Mouse (Mus musculus) layer of hippocampus, adult 18-20 months (tissue): Measurements from ENCODE around the gene Pabpc1l. TPM values are rescaled to one million over a fixed set of nuclear protein-coding genes. Genes with fewer than 3 reads are reported as not detected.

ENCODE experiments used
- DNase-seq, 2 experiments: peaks; one replicate each; pipeline ENCODE4 v3.0.0; 2022; ENCODE audit warnings: low spot score in 2 of 2
- long read RNA-seq: library from polyadenylated mRNA; stranded (forward); transcript quantifications from one replicate; pipeline ENCODE4 v2.0.0, GENCODE M21; 2021
- total RNA-seq, 2 experiments: library from RNA; stranded (reverse); gene quantifications; 2 replicates each; pipeline ENCODE4 v1.2.3; 2021

Pabpc1l gene
- total RNA-seq: under 1 TPM; 0.36 to 0.37 TPM
- long read RNA-seq: 0 reads

DNA sequence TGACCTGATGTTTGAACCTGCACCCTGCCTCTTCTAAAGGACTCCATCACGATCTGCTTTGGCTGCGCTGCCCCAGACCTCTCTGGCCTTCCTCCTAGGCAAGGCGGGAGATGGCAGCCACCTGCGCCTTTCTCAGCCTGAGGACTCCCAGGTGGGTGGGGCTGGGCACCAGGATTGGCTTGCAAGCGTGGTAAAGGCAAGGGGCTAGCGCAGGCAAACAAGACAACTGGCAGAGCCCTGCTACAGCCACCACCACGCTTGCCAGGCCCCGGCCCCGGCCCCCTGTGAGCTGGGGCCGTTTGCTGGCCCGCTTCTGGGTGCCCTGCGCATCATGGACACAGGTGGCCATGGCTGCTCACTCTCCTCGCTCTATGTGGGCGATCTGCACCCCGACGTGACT is at the start of gene Pabpc1l:
Gene Pabpc1l (plus strand): TSS at position 301 of the 400 bp plus-strand sequence.
- no peak for DNase-seq

DNA sequence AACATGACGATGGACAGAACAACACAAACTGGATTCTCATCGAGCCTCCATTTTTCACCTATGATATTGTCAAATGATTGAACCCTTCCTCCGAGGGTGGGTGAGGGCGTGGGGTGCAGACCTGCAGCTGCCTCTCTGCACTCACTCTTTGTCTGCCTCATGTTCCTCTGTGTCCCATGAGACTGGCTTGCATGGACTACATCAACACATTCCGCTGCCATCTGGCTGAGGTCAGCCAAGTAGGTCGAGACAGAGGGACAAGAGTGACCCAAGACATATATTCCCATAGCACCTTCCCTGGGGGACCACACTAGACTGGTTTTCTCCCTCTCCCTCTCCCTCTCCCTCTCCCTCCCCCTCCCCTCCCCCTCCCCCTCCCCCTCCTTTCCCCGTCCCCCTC is 48.8 kb upstream of the Pabpc1l start:
- DNase-seq: no peak

DNA sequence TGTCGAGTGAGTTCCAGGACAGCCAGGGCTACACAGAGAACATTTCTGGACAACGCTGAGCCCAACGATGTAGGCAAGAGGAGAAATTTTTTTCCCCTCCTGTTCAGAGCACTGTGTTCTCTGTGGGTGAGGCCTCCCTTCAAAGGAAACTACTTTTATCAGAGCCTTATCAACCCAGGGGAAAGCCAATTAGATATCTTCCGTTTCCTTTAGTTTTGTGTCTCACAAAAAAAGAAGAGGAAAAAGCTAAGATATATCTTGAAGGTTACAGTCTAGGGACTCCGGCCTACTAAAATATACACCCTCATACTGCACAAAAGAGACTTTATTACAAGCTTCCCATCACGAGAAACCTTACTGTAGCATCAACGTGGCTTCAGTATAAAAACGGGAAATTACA is 38.0 kb upstream of the Pabpc1l start:
- DNase-seq: no peak

DNA sequence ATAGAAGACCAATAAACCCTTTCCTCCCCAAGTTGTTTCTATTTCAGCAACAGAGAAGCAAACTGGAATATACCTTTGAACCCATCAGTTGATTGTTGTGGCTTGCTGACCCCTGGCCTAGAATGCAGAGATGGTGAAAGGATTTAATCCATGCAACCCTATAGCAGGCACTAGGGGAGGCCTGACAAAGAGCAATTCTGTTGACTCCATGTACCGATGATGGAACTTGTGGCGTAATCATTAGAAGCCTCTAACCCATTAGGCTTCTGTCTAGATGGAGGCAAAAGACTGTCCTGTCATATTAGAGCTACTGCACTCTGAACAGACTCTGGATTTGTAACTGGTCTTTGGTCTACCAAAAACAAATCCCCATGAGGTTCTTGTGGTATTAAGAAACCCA is 32.4 kb upstream of the Pabpc1l start:
- no peak for DNase-seq

DNA sequence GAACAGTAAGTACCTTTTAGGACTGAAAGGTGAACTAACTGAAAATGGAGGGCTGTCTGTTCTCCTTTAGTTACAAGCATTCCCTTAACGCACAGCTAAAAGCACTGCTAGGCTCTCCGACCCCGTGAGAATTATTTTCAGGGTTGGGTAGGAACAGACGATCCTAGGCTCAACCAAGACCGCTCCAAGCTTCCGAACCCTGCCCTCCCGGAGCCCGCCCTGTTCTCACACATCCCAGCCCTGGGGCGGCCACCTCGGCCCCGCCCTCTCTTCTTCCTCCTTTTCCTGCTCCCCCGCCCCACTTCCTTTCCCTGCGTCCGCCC is 30.6 kb upstream of the Pabpc1l start, which contains the start of gene Ywhab:
Gene Ywhab (plus strand): TSS at position 307 of the 323 bp plus-strand sequence.
- no peak for DNase-seq

DNA sequence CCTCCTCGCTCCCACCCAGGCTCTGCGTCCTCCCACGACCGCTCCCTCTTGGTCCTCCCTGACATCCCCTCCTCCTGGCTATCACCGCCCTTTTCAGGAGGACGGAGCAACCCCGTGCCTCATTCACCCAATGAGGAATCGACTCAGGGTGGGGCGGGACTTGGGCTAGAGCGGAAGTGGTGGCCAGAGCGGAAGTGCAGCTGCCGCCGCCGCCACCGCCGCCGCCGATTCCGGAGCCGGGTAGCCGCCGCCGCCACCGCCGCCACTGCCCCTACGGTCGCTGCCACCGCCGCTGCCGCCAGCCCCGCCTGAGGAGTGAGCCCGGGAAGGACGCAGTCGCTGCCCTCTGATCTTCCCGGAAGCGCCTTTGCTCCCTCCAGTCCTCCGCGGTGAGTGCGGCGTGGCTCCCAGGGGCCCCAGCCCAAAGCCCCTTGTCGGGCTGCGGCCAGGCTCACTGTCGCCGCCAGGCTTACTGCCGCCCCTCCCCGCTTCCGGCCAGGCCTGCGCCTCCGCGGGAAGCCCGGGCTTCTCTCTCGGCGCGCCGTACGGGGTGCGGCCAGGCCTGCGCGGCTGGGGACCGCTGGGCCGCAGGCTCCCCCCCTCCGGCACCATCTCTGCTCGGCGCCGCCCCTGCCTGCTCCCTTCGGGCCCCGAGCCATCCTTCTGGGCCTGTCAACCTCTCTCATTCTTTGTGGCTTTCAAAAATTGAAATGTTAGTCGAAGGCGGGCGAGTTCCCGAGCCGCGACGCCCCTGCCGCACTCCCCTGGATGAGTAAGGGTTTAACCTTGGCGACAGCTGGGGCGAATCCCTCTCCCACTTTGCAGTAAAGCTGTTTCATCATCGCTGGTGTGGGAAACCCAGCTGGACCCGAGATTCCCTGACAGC is 30.0 kb upstream of the Pabpc1l start:
- DNase-seq: peak; percentile 94 to 95

DNA sequence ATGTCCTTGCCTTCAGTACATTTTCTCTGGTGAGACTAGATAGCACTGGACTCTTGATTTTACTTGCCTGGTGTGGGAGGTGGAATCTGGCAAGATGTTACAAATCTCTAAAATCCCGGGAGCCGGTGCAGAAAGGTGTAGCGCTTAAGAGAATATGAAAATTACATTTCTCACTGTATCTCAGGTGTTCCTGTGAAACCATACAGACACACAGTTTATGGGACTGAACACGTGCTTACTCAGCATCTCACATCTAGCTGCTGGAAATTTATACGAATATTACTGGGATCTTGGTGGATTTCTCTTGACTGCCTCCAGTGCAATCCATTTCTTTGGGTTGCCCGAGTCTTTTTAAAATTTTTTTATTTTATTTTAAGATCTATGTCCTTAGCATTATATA is 29.0 kb upstream of the Pabpc1l start:
- no peak for DNase-seq

DNA sequence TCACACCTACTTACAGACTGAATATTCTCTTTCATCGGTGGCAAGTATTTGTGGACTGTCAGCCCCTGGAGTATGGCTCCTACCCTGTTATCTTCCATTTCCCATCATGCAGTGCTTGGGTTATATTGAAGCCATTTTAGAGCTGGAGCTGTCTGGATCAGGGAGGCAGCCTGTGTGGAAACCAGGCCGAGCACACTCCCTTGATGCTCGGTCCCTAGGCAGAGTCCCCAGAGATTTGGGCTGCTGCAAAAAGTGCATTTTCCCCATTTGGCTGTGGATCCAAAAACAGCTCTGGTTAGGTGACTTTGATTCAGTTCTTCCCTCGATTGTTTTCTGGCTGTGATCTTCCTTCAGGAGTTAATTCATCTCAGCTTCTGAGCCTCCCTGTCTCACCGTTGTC is 28.4 kb upstream of the Pabpc1l start:
- DNase-seq: no peak

DNA sequence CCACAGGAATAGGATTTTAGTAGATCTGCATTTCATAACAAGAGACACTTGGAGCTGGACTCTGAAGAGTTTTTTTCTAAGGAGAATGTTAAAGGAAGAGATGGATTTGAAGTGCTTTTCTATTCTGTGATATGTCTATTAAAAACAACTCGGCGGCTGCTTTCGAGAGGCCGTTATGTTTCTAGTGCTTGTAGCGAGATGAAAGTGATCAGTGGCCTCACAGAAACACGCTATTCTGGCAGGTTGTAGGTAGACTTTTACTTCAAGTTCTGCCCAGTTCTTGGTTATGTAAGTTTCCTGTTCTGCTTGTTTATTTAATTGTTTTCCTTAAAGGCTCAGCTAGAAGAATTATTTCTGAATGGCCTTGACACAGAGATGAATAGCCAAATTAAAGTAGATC is 26.3 kb upstream of the Pabpc1l start:
- DNase-seq: no peak

DNA sequence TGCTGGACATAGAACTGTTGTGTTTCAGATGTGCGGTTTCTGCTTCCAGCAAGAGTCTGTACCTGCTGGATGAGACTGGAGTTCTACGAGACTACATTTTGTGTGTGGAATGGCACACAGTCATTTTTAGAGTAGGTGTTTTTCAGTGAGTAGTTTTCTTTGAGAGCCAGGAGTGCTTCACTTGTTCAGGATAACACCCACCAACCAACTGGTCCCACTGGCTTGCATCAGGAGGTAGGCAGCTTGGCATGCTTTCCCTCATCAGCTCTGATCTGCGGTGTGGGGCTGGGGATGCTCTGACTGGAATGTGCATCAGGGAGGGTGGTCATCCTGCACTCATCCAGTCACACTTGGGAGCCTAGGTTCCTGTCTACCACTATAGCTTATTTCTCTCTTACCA is 22.6 kb upstream of the Pabpc1l start:
- DNase-seq: peak; percentile 59 to 82

DNA sequence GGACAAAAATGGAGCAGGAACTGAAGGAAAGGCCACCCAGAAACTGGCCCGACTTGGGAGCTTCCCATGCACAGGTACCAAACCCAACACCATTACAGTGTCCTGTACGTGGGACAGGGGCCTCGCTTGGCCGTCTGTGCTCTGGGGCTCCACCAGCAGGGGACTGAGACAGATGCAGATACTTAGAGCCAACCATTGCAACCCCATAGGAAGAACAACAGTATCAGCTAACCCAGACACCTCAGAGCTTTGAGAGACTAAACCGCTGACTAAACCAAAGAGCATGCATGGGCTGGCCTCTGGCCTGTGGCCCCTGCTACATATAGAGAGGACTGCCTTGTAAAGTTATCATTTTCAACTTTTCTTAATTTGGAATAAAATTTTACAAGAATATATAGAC is 20.7 kb upstream of the Pabpc1l start:
- DNase-seq: no peak

DNA sequence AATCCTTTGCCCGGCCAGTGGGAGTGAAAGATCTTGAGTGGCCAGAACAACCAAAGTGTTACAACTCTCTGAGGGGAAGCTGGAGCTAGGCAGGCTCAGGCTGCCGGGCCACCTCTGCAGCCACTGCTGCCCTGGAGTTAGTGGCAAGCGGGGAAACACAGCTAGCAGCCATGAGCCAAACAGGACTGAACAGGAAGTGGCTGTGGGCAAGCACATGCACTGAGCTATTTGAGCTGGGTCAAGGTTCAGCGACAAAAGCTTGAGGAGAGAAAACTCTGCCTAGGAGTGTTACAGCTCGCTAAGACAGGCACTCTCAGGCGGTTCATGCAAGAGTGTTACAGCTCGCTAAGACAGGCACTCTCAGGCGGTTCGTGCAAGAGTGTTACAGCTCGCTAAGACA is 18.3 kb upstream of the Pabpc1l start:
- DNase-seq: no peak

DNA sequence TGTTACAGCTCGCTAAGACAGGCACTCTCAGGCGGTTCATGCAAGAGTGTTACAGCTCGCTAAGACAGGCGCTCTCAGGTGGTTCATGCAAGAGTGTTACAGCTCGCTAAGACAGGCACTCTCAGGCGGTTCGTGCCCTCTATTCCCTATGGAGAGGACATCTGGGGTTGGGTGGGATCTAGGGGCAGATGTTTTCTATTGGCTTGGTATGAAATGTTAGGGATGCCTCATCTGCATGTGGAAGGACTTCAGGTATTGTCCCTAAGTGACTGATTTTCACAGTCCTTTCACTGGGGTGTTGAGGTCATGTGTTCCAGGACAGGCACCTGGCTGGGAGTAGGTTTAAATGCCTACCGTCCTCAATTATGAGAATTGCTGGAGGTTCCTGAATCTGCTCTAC is 17.7 kb upstream of the Pabpc1l start:
- no peak for DNase-seq

DNA sequence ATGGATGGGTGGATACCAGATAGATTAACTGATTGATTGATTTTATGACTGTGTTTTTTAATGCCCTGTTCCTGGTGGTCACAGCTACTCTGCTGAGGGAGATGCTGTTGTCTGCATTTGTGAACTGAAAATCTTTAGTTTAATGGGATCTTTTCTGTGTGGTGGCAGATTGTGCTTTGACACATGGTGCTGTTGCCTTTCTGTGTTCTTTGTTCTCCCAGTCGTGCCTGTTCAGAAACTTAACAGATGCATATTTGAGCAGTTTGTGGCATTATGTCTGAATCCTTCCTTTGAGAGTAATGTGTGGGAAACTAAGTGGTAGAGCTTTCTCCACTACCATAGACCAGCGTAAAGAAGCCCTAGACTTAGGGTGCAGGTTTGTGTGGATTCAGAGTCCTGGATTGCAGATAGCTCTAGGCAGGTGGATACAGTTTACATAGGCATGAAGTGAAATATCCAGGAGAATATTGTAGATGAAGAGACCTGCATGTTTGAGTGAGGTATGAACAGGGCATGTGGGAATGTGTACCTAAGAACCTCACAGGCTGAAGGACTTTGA is 17.2 kb upstream of the Pabpc1l start:
- peak; percentile 54 to 75 for DNase-seq

DNA sequence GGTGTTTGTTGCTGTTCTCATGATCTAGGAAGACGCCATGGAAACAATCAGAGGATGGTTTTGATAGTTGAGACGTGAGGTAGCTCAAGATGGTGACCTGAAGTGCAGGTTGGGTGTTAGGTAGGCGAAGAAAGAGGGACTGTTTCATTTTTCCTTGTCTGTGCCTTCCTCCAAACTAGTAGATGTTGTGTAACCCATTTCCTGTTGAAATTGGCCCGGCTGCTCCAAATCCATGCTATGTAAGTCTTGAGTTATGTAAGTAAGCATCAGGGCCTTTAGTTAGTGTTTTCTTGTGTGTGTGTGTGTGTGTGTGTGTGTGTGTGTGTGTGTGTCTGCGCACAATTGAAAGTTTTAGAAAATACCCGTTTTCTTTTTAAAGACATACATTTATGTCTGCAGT is 16.0 kb upstream of the Pabpc1l start:
- no peak for DNase-seq

DNA sequence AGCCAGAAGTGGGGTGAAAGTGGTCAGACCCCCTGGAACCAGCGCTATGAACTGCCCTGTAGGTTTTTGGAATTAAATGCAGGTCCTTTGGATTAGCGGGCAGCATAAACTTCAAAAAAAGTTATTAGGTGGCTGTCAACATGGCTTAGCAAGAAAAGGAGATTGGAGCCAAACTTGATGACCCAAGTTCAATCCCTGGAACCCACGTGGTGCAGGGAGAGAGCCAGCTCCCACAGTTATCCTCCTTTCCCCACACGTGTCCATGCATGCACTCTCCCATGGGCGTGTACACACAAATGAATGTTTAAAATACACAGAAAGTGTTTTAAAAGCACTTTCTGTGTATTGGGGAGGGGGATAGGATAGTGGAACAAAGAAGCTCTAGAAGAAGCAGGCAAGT is 14.8 kb upstream of the Pabpc1l start:
- no peak for DNase-seq

DNA sequence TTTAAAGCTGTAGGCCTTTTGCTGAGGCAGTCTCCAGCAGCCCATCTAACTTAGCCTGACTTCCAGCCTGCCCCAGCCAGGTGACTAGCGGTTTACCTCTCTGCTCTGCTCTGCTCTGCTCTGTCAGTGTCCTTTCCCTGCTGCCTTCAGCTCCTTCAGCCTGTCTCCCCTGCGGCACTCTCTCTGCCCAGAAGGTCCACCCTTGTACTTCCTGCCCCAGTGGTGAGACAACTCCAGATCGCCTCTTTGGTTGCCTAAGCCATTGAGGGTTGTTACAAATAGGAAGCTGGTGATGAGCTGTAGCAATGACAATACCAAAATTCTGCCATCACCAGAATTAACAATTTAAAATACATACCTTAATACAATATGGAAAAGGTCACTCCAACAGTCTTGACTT is 14.3 kb upstream of the Pabpc1l start:
- no peak for DNase-seq

DNA sequence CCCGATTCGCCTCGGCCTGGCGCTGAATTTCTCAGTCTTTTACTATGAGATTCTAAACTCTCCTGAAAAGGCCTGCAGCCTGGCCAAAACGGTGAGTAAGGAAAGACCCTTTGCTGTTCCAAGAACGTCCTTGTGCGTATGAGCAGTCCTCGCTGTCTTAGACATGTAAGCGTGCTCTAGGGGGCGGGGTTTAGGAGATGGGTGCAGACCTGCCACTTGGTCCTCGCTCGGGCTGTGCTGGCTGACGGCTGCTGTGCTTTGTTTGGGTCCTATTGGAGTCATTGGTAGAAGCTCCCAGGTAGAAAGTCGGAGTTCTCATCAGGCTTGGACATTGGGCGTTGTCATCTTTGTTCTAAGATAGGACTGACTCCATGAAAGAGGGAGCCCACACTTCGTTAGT is 9.9 kb upstream of the Pabpc1l start:
- DNase-seq: no peak

DNA sequence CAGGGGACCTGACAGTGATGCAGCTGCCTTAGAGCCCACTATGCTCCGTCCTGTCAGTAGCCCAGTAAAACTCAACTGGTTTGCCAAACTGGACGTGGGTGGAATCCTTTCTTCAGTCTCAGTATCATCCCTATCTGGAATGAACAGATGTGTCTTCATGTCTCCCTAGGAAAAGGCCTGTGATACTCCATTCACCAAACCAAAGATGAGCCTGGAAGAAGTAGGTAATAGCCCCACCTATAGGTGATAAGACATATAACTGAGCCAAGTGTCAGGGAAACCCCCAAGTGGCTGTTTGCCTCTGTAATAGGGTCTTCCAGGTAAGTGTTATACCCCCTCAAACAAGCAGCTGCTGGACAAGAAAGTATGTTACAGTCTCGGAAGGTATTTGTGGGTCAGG is 6.3 kb upstream of the Pabpc1l start:
- no peak for DNase-seq

DNA sequence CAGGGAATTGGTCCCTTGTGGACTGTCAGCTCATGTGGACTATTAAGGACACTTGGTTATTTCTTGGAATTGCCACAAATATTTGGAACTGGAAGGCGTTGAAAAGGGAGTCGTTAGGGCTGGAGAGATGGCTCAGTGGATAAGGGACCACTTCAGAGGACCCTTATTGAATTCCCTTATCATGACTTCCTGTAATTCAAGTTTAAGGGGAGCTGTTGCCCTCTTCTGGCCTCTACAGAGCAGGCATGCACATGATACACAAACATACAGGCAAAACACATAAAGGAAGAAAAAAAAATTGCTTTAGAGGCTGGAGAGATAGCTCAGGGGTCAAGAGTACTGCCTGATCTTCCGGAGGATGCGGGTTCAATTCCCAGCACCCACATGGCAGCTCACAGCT is 5.3 kb upstream of the Pabpc1l start:
- no peak for DNase-seq

DNA sequence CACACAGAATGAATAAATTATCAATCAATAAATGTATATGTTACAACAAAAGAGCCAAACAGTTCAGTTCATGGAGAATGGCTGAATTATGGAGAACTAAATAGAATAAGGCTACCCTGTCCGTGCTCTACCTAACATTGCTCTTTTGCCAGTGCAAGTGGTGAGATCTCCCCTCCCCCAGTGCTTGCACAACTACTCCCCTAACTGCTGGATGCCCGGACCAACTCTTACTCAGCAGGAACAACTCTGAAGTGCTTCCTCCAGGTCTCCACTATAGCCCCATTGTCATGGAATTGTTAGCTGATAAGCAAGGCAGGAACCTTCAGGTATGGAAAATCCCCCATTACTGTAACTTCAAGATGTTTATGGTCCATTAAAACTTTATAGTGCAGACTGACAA is 3.1 kb upstream of the Pabpc1l start:
- no peak for DNase-seq

DNA sequence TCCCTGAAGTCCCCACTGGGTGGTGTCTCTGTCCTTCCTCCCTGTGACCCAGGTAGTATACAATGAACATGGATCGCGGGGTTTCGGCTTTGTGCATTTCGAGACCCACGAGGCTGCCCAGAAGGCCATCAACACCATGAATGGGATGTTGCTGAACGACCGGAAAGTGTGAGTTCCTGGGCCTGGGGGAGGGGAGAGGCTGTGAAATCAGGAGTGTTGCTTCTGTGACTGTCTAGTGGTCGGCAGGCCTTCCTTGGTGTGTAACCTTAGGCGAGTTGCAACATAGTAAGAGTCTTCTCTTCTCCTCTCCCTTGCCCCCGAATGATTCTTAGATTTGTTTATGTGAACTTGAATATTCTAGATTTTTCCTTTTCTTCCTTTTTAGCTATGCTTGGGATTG is 5.9 kb downstream of the Pabpc1l start:
- DNase-seq: no peak

DNA sequence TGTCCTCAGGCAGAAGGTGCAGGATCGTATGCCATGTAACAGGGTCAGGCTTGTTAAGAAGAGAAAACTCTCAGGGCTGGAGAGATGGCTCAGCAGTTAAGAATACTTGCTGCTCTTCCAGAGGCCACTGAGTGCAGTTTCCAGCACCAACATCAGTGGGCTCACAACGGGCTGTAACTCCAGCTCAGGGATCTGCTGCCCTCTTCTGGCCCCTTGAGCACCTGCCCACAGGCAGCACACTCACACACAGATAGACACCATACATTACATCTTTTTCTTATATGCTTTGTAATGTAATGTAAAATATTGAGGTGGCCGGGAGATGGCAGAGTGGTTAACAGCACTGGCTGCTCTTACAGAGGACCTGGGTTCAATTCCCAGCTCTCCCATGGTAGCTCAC is 7.7 kb downstream of the Pabpc1l start:
- no peak for DNase-seq
